Mouse (Mus musculus) liver, embryonic 14.5 days (tissue): Measurements from ENCODE around the gene Rnf213. TPM values are rescaled to one million over a fixed set of nuclear protein-coding genes. Genes with fewer than 3 reads are reported as not detected.

Source experiments
- ATAC-seq: fragments of 200-750 bp; cut with Nextera tagmentation; 2 replicates; pipeline ENCODE4 v1.8.0; 2017; ENCODE audit warnings: moderate number of reproducible peaks, mild to moderate bottlenecking, moderate library complexity; ENCODE audit not compliant: insufficient read depth
- DNase-seq, 3 experiments: peaks; one replicate each; pipeline ENCODE4 v3.0.0-alpha.2; 2012 to 2013; ENCODE audit warnings: low read depth in 3 of 3, low spot score in 3 of 3
- H3K27ac ChIP-seq: fragments of 300-500 bp; sonication (generic); 2 replicates; pipeline ENCODE4 v1.5.1; 2014; ENCODE audit warnings: moderate library complexity, mild to moderate bottlenecking, control low read depth, inconsistent platforms
- H3K27me3 ChIP-seq: fragments of 300-500 bp; sonication (generic); 2 replicates; pipeline ENCODE4 v1.6.1; 2014; ENCODE audit warnings: mild to moderate bottlenecking, low read length, moderate library complexity; ENCODE audit not compliant: control insufficient read depth, insufficient read depth
- H3K36me3 ChIP-seq: fragments of 300-500 bp; sonication (generic); replicated peaks from 2 replicates; pipeline ENCODE4 v1.6.1; 2014; ENCODE audit warnings: low read depth; ENCODE audit not compliant: control insufficient read depth, insufficient read depth
- H3K4me1 ChIP-seq, 2 experiments: fragments of 200-500 bp in 1 of 2; fragments of 300-500 bp in 1 of 2; sonication (generic) in 1 of 2; replicated peaks; 2 replicates each; pipeline ENCODE4 v1.6.1; 2012 to 2014; ENCODE audit warnings: antibody characterized with exemption in 1 of 2, inconsistent platforms in 1 of 2, low read length in 1 of 2; ENCODE audit not compliant: control insufficient read depth in 2 of 2, insufficient read depth in 2 of 2
- H3K4me2 ChIP-seq: fragments of 300-500 bp; sonication (generic); 2 replicates; pipeline ENCODE4 v1.6.1; 2014; ENCODE audit warnings: low read depth, mild to moderate bottlenecking, control low read depth, moderate library complexity
- H3K4me3 ChIP-seq, 2 experiments: fragments of 200-500 bp in 1 of 2; fragments of 300-500 bp in 1 of 2; sonication (generic) in 1 of 2; 2 replicates each; pipeline ENCODE4 v1.5.1; 2012 to 2014; ENCODE audit warnings: low read depth in 2 of 2, low read length in 2 of 2, mild to moderate bottlenecking in 2 of 2, control low read depth in 1 of 2, inconsistent platforms in 1 of 2, moderate library complexity in 1 of 2; ENCODE audit not compliant: insufficient read depth in 1 of 2
- H3K9ac ChIP-seq: fragments of 300-500 bp; sonication (generic); replicated peaks from 2 replicates; pipeline ENCODE4 v1.6.1; 2014; ENCODE audit warnings: mild to moderate bottlenecking, control low read depth, moderate library complexity
- H3K9me3 ChIP-seq: fragments of 300-500 bp; sonication (generic); 2 replicates; pipeline ENCODE4 v1.6.1; 2016; ENCODE audit warnings: low read length, mixed read lengths; ENCODE audit not compliant: control insufficient read depth
- CTCF ChIP-seq: IDR thresholded peaks from 2 replicates; pipeline ENCODE4 v1.5.1; 2016; ENCODE audit warnings: antibody characterized with exemption, low read depth, control low read depth
- EP300 ChIP-seq: IDR thresholded peaks from 2 replicates; pipeline ENCODE4 v1.6.1; 2016; ENCODE audit warnings: antibody characterized with exemption, low read depth
- WGBS: fragments of 180-500 bp; shearing (Covaris S2); extraction: QIAGEN DNeasy Blood & Tissue Kit; methylation state at CpG from one replicate; pipeline ENCODE4 v1.1.7; 2014; ENCODE audit not compliant: insufficient replicate concordance; 5-methylcytosine and 5-hydroxymethylcytosine counted together
- polyA plus RNA-seq, 2 experiments: library from polyadenylated mRNA; depleted of rRNA in 1 of 2; stranded (reverse) in 1 of 2; unstranded in 1 of 2; fragments of >200 nt; fragmentation: Nextera tagmentation in 1 of 2; extraction: Ambion mirVana in 1 of 2; gene quantifications; 2 replicates each; pipeline versions ENCODE4 v1.2.1 to v1.2.3; 2012 to 2014

Rnf213 gene
- polyA plus RNA-seq, 2 experiments = 4.9 to 6.5 TPM

DNA sequence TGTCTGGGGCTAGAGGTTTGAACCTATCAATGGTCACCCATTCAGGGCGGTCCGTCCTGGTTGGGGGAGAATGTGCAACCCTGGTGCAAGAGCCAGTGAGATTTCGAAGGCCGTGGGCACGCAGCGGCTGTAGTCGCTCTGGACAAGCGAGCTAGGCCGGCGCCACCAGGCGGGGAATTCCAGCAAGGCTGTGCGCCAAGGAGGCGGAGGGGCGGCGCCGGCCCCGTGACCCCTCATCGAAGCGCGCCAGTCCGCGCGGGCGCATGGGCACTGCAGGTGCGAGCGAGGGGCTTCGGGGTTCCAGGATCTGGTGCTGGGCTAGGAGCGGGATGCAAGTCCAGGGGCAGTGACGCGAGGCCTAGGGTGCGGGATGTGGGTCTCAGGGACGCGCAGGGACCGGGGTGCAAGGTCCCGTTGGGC lies 3.0 kb upstream of the Rnf213 start:
- Histone ChIP-seq H3K4me2 (peak overlapping the region; percentile 87), H3K36me3 (no peaks in the 10 kb centered on the region), H3K27me3 (peaks cover 5% of the 10 kb centered on the region; the same call in 1 of the 2 replicates), H3K4me1 (peaks cover 19 to 28% of the 10 kb centered on the region in 2 experiments), H3K4me3 (peak overlapping the region; percentile 55 to 78), H3K9ac (peak overlapping the region; percentile 58), H3K27ac (no peak overlapping the region), H3K9me3 (no peaks in the 10 kb centered on the region)
- ATAC-seq = peak; percentile 11; the same call in 1 of the 2 replicates
- under 1% methylated on average over 35 of the region's 35 CpGs for WGBS
- peak in 1 of 3 experiments; percentile 24 for DNase-seq
- TF ChIP-seq CTCF = peak; percentile 49
- no peak for TF ChIP-seq EP300

GRCm38 (mm10) chr11:119390271-119391231 lies 2.3 kb upstream of the Rnf213 start:
- no peaks in the 10 kb centered on the region for H3K9me3 ChIP-seq
- TF ChIP-seq EP300 (no peak), CTCF (no peak)
- H3K27me3 ChIP-seq = peaks cover 5% of the 10 kb centered on the region; the same call in 1 of the 2 replicates
- peak overlapping the region; percentile 58 for H3K9ac ChIP-seq
- H3K4me3 ChIP-seq = peak overlapping the region; percentile 55 to 78
- 1% methylated on average over 53 of the region's 53 CpGs for WGBS
- no peaks in the 10 kb centered on the region for H3K36me3 ChIP-seq
- H3K27ac ChIP-seq = peak overlapping the region; percentile 16
- DNase-seq (no peak), ATAC-seq (peak; percentile 14; the same call in 1 of the 2 replicates)
- H3K4me2 ChIP-seq = peak overlapping the region; percentile 87
- H3K4me1 ChIP-seq = peaks cover 19 to 28% of the 10 kb centered on the region in 2 experiments

- Histone ChIP-seq H3K4me1 (peaks cover 19 to 28% of the 10 kb centered on the region in 2 experiments), H3K36me3 (no peaks in the 10 kb centered on the region), H3K9me3 (no peaks in the 10 kb centered on the region), H3K4me3 (peak overlapping the region; percentile 43 to 78), H3K27ac (peak overlapping the region; percentile 61), H3K9ac (no peak overlapping the region; the same call in 1 of the 2 replicates), H3K4me2 (peak overlapping the region; percentile 87), H3K27me3 (peaks cover 5% of the 10 kb centered on the region; the same call in 1 of the 2 replicates)
- WGBS = 11% methylated on average over 7 of the region's 7 CpGs
- TF ChIP-seq EP300 (peak; percentile 32), CTCF (no peak)
- ATAC-seq (peak; percentile 62), DNase-seq (peak in 1 of 3 experiments; percentile 48)
Observed at GRCm38 (mm10) chr11:119391386-119392000, 1.4 kb upstream of the Rnf213 start.

GRCm38 (mm10) chr11:119392001-119392614 lies 792 bp upstream of the Rnf213 start:
- peak; percentile 75 for ATAC-seq
- Histone ChIP-seq H3K4me1 (peaks cover 19 to 28% of the 10 kb centered on the region in 2 experiments), H3K4me3 (peak overlapping the region; percentile 43 to 78), H3K27ac (peak overlapping the region; percentile 61), H3K4me2 (peak overlapping the region; percentile 87), H3K36me3 (no peaks in the 10 kb centered on the region), H3K9me3 (no peaks in the 10 kb centered on the region), H3K27me3 (peaks cover 5% of the 10 kb centered on the region; the same call in 1 of the 2 replicates), H3K9ac (peak overlapping the region; percentile 54)
- TF ChIP-seq CTCF = no peak
- TF ChIP-seq EP300 = no peak
- WGBS = 3% methylated on average over 12 of the region's 12 CpGs
- peak; percentile 65 to 69 (median 66) for DNase-seq
